Mouse (Mus musculus): ENCODE data around the gene Vmn1r158.
"Not testable (repeated sequence)": the region's sequence is repeated elsewhere in the genome, so short reads cannot be mapped to it uniquely, and the experiment has no call there.

Gene Vmn1r158

GRCm38 (mm10) chr7:22790682-22791081 lies at the start of gene Vmn1r158:
Gene Vmn1r158, minus strand, starts transcription at chr7:22790782.
- DNase-seq (ENCODE audit: low read depth, low spot score): not testable (repeated sequence)

GRCm38 (mm10) chr7:22775981-22776380 lies 14.6 kb downstream of the Vmn1r158 start:
- not testable (repeated sequence) for DNase-seq (ENCODE audit: low read depth, low spot score)

- not testable (repeated sequence) for DNase-seq (ENCODE audit: low read depth, low spot score)
Observed at GRCm38 (mm10) chr7:22761397-22761796, 29.2 kb downstream of the Vmn1r158 start, which contains the start of gene Vmn1r157. Gene Vmn1r157, plus strand, starts transcription at chr7:22761697.

All from c-Kit-negative CD71-positive TER-119-positive erythroid progenitor cells, embryonic 14.5 days (primary cell).